Mouse (Mus musculus): ENCODE measurements at regions not wholly inside any gene's neighbourhood (a gene's known extent, or its start where the extent isn't known, plus 50 kb on each side); places are given as distances from the start of the nearest gene placed in this dataset.

DNA sequence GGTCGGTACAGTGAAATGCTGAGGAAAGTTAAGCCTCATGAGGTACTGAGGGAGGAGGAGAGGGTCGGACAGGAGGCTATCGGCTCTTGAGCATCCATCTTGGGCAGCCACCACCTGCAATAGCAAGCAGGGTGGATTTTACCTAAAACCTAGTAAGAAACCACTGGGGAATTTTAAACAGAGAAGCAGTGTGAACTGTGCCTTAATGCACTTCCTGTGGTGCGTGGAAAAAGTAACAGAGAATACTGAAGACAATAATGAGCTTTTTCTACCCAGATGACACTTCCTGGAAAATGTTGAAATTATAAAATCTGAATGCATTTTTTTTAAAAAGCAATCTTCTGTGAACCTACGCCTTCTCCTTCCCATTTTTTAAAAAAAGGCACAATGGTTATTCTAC, 67.1 kb upstream of the Sash1 start:
- TF ChIP-seq CTCF (IDR thresholded peaks at IDR 0.05; ENCODE audit: insufficient read depth, low read depth, low read length): no peak
- TF ChIP-seq POLR2A (IDR thresholded peaks at IDR 0.05; ENCODE audit: insufficient read depth, low read depth, low read length): no peak

Data from olfactory bulb, adult 2 months (tissue).